Mouse (Mus musculus): Measurements from ENCODE around the gene Dicer1. TPM values are rescaled to one million over a fixed set of nuclear protein-coding genes. Genes with fewer than 3 reads are reported as not detected.

The Dicer1 gene
- polyA plus RNA-seq (2017; shearing (Covaris generic)): 10 to 100 TPM in 2 of 3 experiments, 1 to 10 TPM in 1; 8.9 to 14.8 (median 14.1) TPM

- peak; percentile 90 for ATAC-seq
These were observed at the start of gene Dicer1 for GRCm38 (mm10) chr12:104751814-104752765. Gene Dicer1, minus strand, starts transcription at chr12:104751952.

- ATAC-seq: no peak
These were observed 47.6 kb upstream of the Dicer1 start for GRCm38 (mm10) chr12:104799365-104799764.

- ATAC-seq: no peak
These were observed 46.2 kb upstream of the Dicer1 start for GRCm38 (mm10) chr12:104797905-104798304.

- ATAC-seq: no peak
These were observed 45.1 kb upstream of the Dicer1 start for GRCm38 (mm10) chr12:104796635-104797378.

GRCm38 (mm10) chr12:104794957-104795356 lies 43.2 kb upstream of the Dicer1 start:
- ATAC-seq: no peak

- ATAC-seq: no peak
These were observed 41.7 kb upstream of the Dicer1 start for GRCm38 (mm10) chr12:104793486-104793885.

GRCm38 (mm10) chr12:104777603-104778002 lies 25.9 kb upstream of the Dicer1 start:
- ATAC-seq: no peak

GRCm38 (mm10) chr12:104771941-104772340 lies 20.2 kb upstream of the Dicer1 start:
- no peak for ATAC-seq

GRCm38 (mm10) chr12:104769201-104769785 lies 17.5 kb upstream of the Dicer1 start:
- ATAC-seq: no peak

- ATAC-seq: no peak
These were observed 15.4 kb upstream of the Dicer1 start for GRCm38 (mm10) chr12:104767183-104767582.

- ATAC-seq: no peak
These were observed 14.0 kb upstream of the Dicer1 start for GRCm38 (mm10) chr12:104765761-104766160.

- ATAC-seq: no peak
These were observed 13.4 kb upstream of the Dicer1 start for GRCm38 (mm10) chr12:104765116-104765515.

GRCm38 (mm10) chr12:104763918-104764317 lies 12.2 kb upstream of the Dicer1 start:
- ATAC-seq: no peak

- ATAC-seq: no peak
These were observed 9.7 kb upstream of the Dicer1 start for GRCm38 (mm10) chr12:104761411-104761810.

GRCm38 (mm10) chr12:104758066-104758465 lies 6.3 kb upstream of the Dicer1 start:
- no peak for ATAC-seq

GRCm38 (mm10) chr12:104753686-104754085 lies 1.9 kb upstream of the Dicer1 start:
- ATAC-seq: no peak

- ATAC-seq: peak; percentile 14
These were observed 380 bp downstream of the Dicer1 start for GRCm38 (mm10) chr12:104751331-104751813.

GRCm38 (mm10) chr12:104748946-104749345 lies 2.8 kb downstream of the Dicer1 start:
- ATAC-seq: no peak

GRCm38 (mm10) chr12:104747252-104747651 lies 4.5 kb downstream of the Dicer1 start:
- no peak for ATAC-seq

- ATAC-seq: no peak
These were observed 5.2 kb downstream of the Dicer1 start for GRCm38 (mm10) chr12:104746601-104747000.

GRCm38 (mm10) chr12:104743687-104744086 lies 8.1 kb downstream of the Dicer1 start:
- ATAC-seq: no peak

GRCm38 (mm10) chr12:104742247-104742646 lies 9.5 kb downstream of the Dicer1 start:
- ATAC-seq: no peak
